Mouse (Mus musculus): ENCODE results near the gene Zcchc18. TPM values are rescaled to one million over a fixed set of nuclear protein-coding genes. Genes with fewer than 3 reads are reported as not detected.

Zcchc18 gene
- polyA plus RNA-seq, 2 experiments, result 0.04 to 0.14 TPM

- no peak overlapping the region for H3K4me3 ChIP-seq (ENCODE audit: insufficient read depth in 1 of 2, low read depth in 2 of 2, low read length in 2 of 2)
Observed at GRCm38 (mm10) chrX:136993641-136994040, 686 bp downstream of the Zcchc18 start.

GRCm38 (mm10) chrX:136996256-136996655 lies 3.3 kb downstream of the Zcchc18 start:
- DNase-seq (ENCODE audit: low read depth in 3 of 3, low spot score in 3 of 3) (no peak), ATAC-seq (ENCODE audit: insufficient read depth) (no peak)
- Histone ChIP-seq H3K36me3 (replicated peaks; ENCODE audit: control insufficient read depth, insufficient read depth, low read depth) (no peaks in the 10 kb centered on the region), H3K4me2 (ENCODE audit: low read depth) (no peak overlapping the region), H3K4me3 (ENCODE audit: insufficient read depth in 1 of 2, low read depth in 2 of 2, low read length in 2 of 2) (no peak overlapping the region), H3K9me3 (ENCODE audit: control insufficient read depth, low read length) (no peaks in the 10 kb centered on the region), H3K9ac (replicated peaks) (no peak overlapping the region), H3K4me1 (replicated peaks; ENCODE audit: control insufficient read depth in 2 of 2, insufficient read depth in 2 of 2, low read length in 1 of 2) (no peaks in the 10 kb centered on the region), H3K27me3 (ENCODE audit: control insufficient read depth, insufficient read depth, low read length) (peaks cover 12% of the 10 kb centered on the region), H3K27ac (no peak overlapping the region)
- WGBS (ENCODE audit: insufficient replicate concordance), result 40% methylated on average over 2 of the region's 2 CpGs
- TF ChIP-seq CTCF (IDR thresholded peaks at IDR 0.05; ENCODE audit: low read depth) (no peak), EP300 (IDR thresholded peaks at IDR 0.05; ENCODE audit: low read depth) (no peak)

More at GRCm38 (mm10) chrX:136993641-136994040, 686 bp downstream of the Zcchc18 start:
- no peak overlapping the region for H3K4me2 ChIP-seq (ENCODE audit: low read depth)
- no peaks in the 10 kb centered on the region for H3K4me1 ChIP-seq (replicated peaks; ENCODE audit: control insufficient read depth in 2 of 2, insufficient read depth in 2 of 2, low read length in 1 of 2)
- H3K36me3 ChIP-seq (replicated peaks; ENCODE audit: control insufficient read depth, insufficient read depth, low read depth), result no peaks in the 10 kb centered on the region
- TF ChIP-seq CTCF (IDR thresholded peaks at IDR 0.05; ENCODE audit: low read depth), result no peak
- no peak for TF ChIP-seq EP300 (IDR thresholded peaks at IDR 0.05; ENCODE audit: low read depth)
- H3K27me3 ChIP-seq (ENCODE audit: control insufficient read depth, insufficient read depth, low read length), result peaks cover 12% of the 10 kb centered on the region
- H3K9me3 ChIP-seq (ENCODE audit: control insufficient read depth, low read length), result no peaks in the 10 kb centered on the region
- WGBS (ENCODE audit: insufficient replicate concordance), result 46% methylated on average over 14 of the region's 14 CpGs
- DNase-seq (ENCODE audit: low read depth in 3 of 3, low spot score in 3 of 3), result no peak
- no peak overlapping the region for H3K9ac ChIP-seq (replicated peaks)
- H3K27ac ChIP-seq, result no peak overlapping the region
- ATAC-seq (ENCODE audit: insufficient read depth), result no peak

GRCm38 (mm10) chrX:137015099-137015709 lies 22.2 kb downstream of the Zcchc18 start:
- Histone ChIP-seq H3K4me2 (ENCODE audit: low read depth) (no peak overlapping the region), H3K36me3 (replicated peaks; ENCODE audit: control insufficient read depth, insufficient read depth, low read depth) (no peaks in the 10 kb centered on the region), H3K4me1 (replicated peaks; ENCODE audit: control insufficient read depth in 2 of 2, insufficient read depth in 2 of 2, low read length in 1 of 2) (no peaks in the 10 kb centered on the region), H3K27me3 (ENCODE audit: control insufficient read depth, insufficient read depth, low read length) (no peaks in the 10 kb centered on the region), H3K9me3 (ENCODE audit: control insufficient read depth, low read length) (no peaks in the 10 kb centered on the region), H3K27ac (no peak overlapping the region), H3K4me3 (ENCODE audit: insufficient read depth in 1 of 2, low read depth in 2 of 2, low read length in 2 of 2) (no peak overlapping the region), H3K9ac (replicated peaks) (no peak overlapping the region)
- WGBS (ENCODE audit: insufficient replicate concordance), result 40% methylated on average over 6 of the region's 6 CpGs
- TF ChIP-seq EP300 (IDR thresholded peaks at IDR 0.05; ENCODE audit: low read depth), result no peak
- TF ChIP-seq CTCF (IDR thresholded peaks at IDR 0.05; ENCODE audit: low read depth), result peak; percentile 50
- ATAC-seq (ENCODE audit: insufficient read depth), result no peak
- DNase-seq (ENCODE audit: low read depth in 3 of 3, low spot score in 3 of 3), result peak; percentile 17 to 20 (median 19)

GRCm38 (mm10) chrX:137017668-137018067 lies 24.7 kb downstream of the Zcchc18 start:
- Histone ChIP-seq H3K36me3 (replicated peaks; ENCODE audit: control insufficient read depth, insufficient read depth, low read depth) (no peaks in the 10 kb centered on the region), H3K27ac (no peak overlapping the region), H3K4me1 (replicated peaks; ENCODE audit: control insufficient read depth in 2 of 2, insufficient read depth in 2 of 2, low read length in 1 of 2) (no peaks in the 10 kb centered on the region), H3K27me3 (ENCODE audit: control insufficient read depth, insufficient read depth, low read length) (no peaks in the 10 kb centered on the region), H3K9ac (replicated peaks) (no peak overlapping the region), H3K4me3 (ENCODE audit: insufficient read depth in 1 of 2, low read depth in 2 of 2, low read length in 2 of 2) (no peak overlapping the region), H3K9me3 (ENCODE audit: control insufficient read depth, low read length) (no peaks in the 10 kb centered on the region), H3K4me2 (ENCODE audit: low read depth) (no peak overlapping the region)
- no peak for ATAC-seq (ENCODE audit: insufficient read depth)
- DNase-seq (ENCODE audit: low read depth in 3 of 3, low spot score in 3 of 3), result no peak
- WGBS (ENCODE audit: insufficient replicate concordance), result 54% methylated on average over 1 of the region's 1 CpGs
- TF ChIP-seq EP300 (IDR thresholded peaks at IDR 0.05; ENCODE audit: low read depth) (no peak), CTCF (IDR thresholded peaks at IDR 0.05; ENCODE audit: low read depth) (no peak)

- Histone ChIP-seq H3K27ac (no peak overlapping the region), H3K4me3 (ENCODE audit: insufficient read depth in 1 of 2, low read depth in 2 of 2, low read length in 2 of 2) (no peak overlapping the region), H3K27me3 (ENCODE audit: control insufficient read depth, insufficient read depth, low read length) (no peaks in the 10 kb centered on the region), H3K9me3 (ENCODE audit: control insufficient read depth, low read length) (no peaks in the 10 kb centered on the region), H3K9ac (replicated peaks) (no peak overlapping the region), H3K4me2 (ENCODE audit: low read depth) (no peak overlapping the region), H3K4me1 (replicated peaks; ENCODE audit: control insufficient read depth in 2 of 2, insufficient read depth in 2 of 2, low read length in 1 of 2) (no peaks in the 10 kb centered on the region), H3K36me3 (replicated peaks; ENCODE audit: control insufficient read depth, insufficient read depth, low read depth) (no peaks in the 10 kb centered on the region)
- WGBS (ENCODE audit: insufficient replicate concordance), result 5% methylated on average over 1 of the region's 1 CpGs
- peak; percentile 23 to 33 (median 29) for DNase-seq (ENCODE audit: low read depth in 3 of 3, low spot score in 3 of 3)
- peak; percentile 57; the same call in 1 of the 2 replicates for ATAC-seq (ENCODE audit: insufficient read depth)
- TF ChIP-seq CTCF (IDR thresholded peaks at IDR 0.05; ENCODE audit: low read depth), result peak; percentile 68
- no peak for TF ChIP-seq EP300 (IDR thresholded peaks at IDR 0.05; ENCODE audit: low read depth)
Observed at GRCm38 (mm10) chrX:137019310-137019709, 26.4 kb downstream of the Zcchc18 start.
